In genomic region chr15:61157543-61157942, GRCm38 (mm10) we compare ENCODE assay signal across 8 mouse cellular contexts.
DNase-seq lines count a peak whose midpoint lies in the region; ATAC-seq and TF ChIP-seq lines count a peak whose summit lies in the region.

No protein-coding gene starts in this region.

- H3K4me3 ChIP-seq in E14TG2a.4 (replicated peaks; ENCODE audit: low read length) = no peak overlapping the region
- H3K4me3 ChIP-seq in forebrain, embryonic 13.5 days = peak overlapping the region; percentile 38
- no peak overlapping the region for H3K4me3 ChIP-seq in lung, adult 2 months (replicated peaks; ENCODE audit: extremely low read depth, low read depth, low read length)

- H3K27me3 ChIP-seq in E14TG2a.4 (ENCODE audit: insufficient read depth, low read length) = peaks cover 17% of the 10 kb centered on the region
- 0 out of 2 replicates have a peak, but pooled peaks cover 8% of the 10 kb centered on the region for H3K27me3 ChIP-seq in forebrain, embryonic 13.5 days

- H3K9ac ChIP-seq in forebrain, embryonic 13.5 days = no peak overlapping the region

- peak overlapping the region; percentile 61 for H3K4me2 ChIP-seq in forebrain, embryonic 13.5 days

- intact Hi-C loops in heart, postnatal 10 days (cut with DNase I) = loop anchor here (2.0 to 10.0 kb wide), 5 partner anchors 55 to 825 kb away; no protein-coding TSS in a partner anchor

- H3K4me1 ChIP-seq in E14TG2a.4 (replicated peaks; ENCODE audit: low read depth, low read length) = peaks cover 11% of the 10 kb centered on the region
- peaks cover 8% of the 10 kb centered on the region; the same call in 1 of the 2 replicates for H3K4me1 ChIP-seq in forebrain, embryonic 13.5 days
- no peaks in the 10 kb centered on the region for H3K4me1 ChIP-seq in lung, adult 2 months (ENCODE audit: control insufficient read depth, insufficient read depth, low read length)

- TF ChIP-seq CTCF in E14TG2a.4 (conservative IDR thresholded peaks at IDR 0.05; ENCODE audit: low read length) = peak; percentile 97
- TF ChIP-seq CTCF in lung, adult 2 months (IDR thresholded peaks at IDR 0.05; ENCODE audit: insufficient read depth, low read length) = peak; percentile 99

- peak; percentile 68 for DNase-seq in c-Kit-positive CD71-negative TER-119-negative erythroid progenitor cells, embryonic 14.5 days (ENCODE audit: low read depth)
- DNase-seq in heart, postnatal 10 days = peak; percentile 92 to 97
- peak; percentile 94 to 96 for DNase-seq in kidney, postnatal 4 days
- peak; percentile 86 for DNase-seq in lung, adult 2 months
- DNase-seq in testis, postnatal 14 days (ENCODE audit: low spot score) = peak; percentile 61

- 3% methylated on average over 13 of the region's 13 CpGs for WGBS in forebrain, embryonic 13.5 days
- 3% methylated on average over 13 of the region's 13 CpGs for WGBS in lung, adult 2 months

- no peaks in the 10 kb centered on the region for H3K9me3 ChIP-seq in E14TG2a.4 (ENCODE audit: low read length)
- no peaks in the 10 kb centered on the region for H3K9me3 ChIP-seq in forebrain, embryonic 13.5 days (replicated peaks)

- H3K36me3 ChIP-seq in E14TG2a.4 (ENCODE audit: insufficient read depth, low read length) = no peaks in the 10 kb centered on the region
- H3K36me3 ChIP-seq in forebrain, embryonic 13.5 days (ENCODE audit: poor library complexity, severe bottlenecking) = no peaks in the 10 kb centered on the region

- TF ChIP-seq POLR2A in lung, adult 2 months (IDR thresholded peaks at IDR 0.05; ENCODE audit: borderline replicate concordance, extremely low read depth, low read depth, low read length) = no peak

- H3K27ac ChIP-seq in forebrain, embryonic 13.5 days = no peak overlapping the region

- ATAC-seq in forebrain, embryonic 13.5 days = peak; percentile 89
- ATAC-seq in neutrophil, adult 5-6 weeks (ENCODE audit: extremely low read depth, insufficient number of reproducible peaks, low FRiP score, poor library complexity, severe bottlenecking) = peak; percentile 77
